Mouse (Mus musculus): ENCODE results near the gene Ephb1. TPM values are rescaled to one million over a fixed set of nuclear protein-coding genes. Genes with fewer than 3 reads are reported as not detected.

The Ephb1 gene
- total and polyA plus RNA-seq, 2 experiments from 2014 or later: 34.9 to 48.6 TPM

DNA sequence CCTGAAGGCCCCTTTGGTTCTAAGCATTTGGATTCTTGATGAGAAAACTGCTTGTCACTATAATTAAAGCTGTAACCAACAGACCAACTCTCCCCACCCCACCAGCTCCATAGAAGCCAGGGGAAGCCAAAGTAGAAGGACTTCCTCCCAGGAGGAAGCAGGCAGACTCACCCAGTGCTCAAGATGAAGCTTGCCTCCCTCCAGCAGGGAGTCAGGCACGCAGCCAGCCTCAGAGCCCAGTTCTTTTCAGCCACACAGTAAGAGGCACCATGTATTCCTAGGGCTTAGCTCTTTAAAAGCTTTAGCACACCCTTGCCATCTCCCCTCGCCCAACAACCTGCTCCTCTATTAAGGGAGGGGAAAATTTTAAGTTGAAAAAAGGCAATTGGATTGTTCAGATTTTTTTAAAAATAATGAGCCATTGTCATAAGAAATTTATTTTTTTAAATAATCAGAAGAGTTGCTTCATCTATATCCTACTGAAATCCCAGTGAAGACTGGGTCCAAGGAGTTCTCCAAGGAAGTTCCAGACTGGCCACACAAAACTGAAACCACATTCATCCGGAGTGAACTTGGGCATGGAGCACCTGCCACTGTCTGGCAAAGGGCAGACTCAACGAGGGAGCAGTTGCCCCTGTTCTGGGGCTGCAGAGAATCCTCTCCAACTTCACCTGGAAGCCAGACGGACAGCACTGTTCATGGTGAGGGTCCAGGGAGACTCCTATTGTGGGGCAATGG lies 81.6 kb downstream of the Ephb1 start:
- Histone ChIP-seq H3K27me3 (ENCODE audit: insufficient read depth, low read length) (no peaks in the 10 kb centered on the region), H3K9ac (no peak overlapping the region), H3K4me3 (ENCODE audit: low read depth, low read length) (no peak overlapping the region), H3K36me3 (ENCODE audit: insufficient read depth) (no peaks in the 10 kb centered on the region), H3K4me1 (ENCODE audit: insufficient read depth) (0 out of 2 replicates have a peak, but pooled peaks cover 2% of the 10 kb centered on the region), H3K9me3 (ENCODE audit: low read length) (no peaks in the 10 kb centered on the region), H3K4me2 (ENCODE audit: low read depth) (no peak overlapping the region), H3K27ac (ENCODE audit: low read depth, low read length) (no peak overlapping the region)
- no peak for TF ChIP-seq CTCF (IDR thresholded peaks at IDR 0.05; ENCODE audit: low read depth)
- ATAC-seq (no peak), DNase-seq (no peak)
- 60% methylated on average over 5 of the region's 5 CpGs for WGBS

DNA sequence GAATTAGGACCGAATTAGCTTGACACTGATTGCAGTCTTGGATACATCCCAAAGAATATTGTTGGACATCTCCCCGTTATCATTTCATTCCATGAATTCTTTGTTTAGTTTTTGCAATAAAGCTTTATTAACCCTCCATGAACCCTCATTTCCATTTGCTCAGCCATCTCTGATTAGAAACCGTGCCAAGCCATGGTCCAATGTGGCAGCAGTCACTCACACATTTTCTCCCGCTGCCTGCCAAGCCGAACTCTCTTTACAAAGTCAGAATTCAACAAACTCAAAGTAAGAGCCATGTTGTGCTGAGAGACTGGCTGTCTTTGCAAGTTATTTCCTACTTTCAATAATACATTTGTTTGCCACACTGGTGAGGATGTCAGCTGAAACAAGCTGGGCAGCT lies 84.0 kb downstream of the Ephb1 start:
- Histone ChIP-seq H3K27ac (ENCODE audit: low read depth, low read length) (no peak overlapping the region), H3K9ac (no peak overlapping the region), H3K27me3 (ENCODE audit: insufficient read depth, low read length) (peaks cover 7% of the 10 kb centered on the region; the same call in 1 of the 2 replicates), H3K4me2 (ENCODE audit: low read depth) (no peak overlapping the region), H3K4me1 (ENCODE audit: insufficient read depth) (peaks cover 11% of the 10 kb centered on the region), H3K4me3 (ENCODE audit: low read depth, low read length) (no peak overlapping the region), H3K9me3 (ENCODE audit: low read length) (no peaks in the 10 kb centered on the region), H3K36me3 (ENCODE audit: insufficient read depth) (no peaks in the 10 kb centered on the region)
- no peak for TF ChIP-seq CTCF (IDR thresholded peaks at IDR 0.05; ENCODE audit: low read depth)
- 33% methylated on average over 5 of the region's 5 CpGs for WGBS
- no peak for ATAC-seq
- DNase-seq: no peak

DNA sequence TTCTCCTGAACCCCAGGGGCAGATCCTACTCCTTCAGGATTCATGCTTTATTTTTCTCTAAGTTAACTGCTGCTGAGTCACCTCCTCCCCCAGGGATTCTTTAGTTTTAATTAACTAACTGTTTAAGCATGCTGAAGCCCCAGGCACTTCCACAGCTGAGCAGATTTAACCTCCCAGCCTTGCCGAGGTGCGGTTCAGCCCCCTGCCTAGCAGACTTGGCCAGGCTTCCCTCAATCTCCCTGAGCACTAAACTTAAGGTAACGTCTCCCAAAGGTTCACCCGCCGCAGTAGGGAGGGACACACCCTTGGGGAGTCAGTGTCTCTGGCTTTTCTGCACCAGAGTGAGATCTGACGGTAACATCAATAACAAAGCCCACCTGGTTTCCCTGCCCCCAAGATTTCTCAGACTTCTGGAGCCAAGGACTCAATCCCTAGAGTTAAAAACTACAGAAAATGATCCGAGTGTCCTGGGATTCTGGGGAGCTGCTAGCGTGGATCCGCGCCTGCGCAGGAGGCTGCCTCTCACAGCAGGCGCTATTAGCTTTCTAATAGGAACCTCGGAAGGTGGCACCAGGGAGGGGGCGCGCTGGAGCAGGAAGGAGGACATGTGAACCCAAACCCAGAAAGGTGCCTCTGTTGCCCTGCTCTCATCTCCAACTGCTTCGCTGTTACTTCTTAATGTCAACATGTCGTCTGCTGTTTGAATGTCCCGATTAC lies 87.0 kb downstream of the Ephb1 start:
- ATAC-seq (no peak; the same call in 1 of the 2 replicates), DNase-seq (peak; percentile 59)
- WGBS: 4% methylated on average over 18 of the region's 18 CpGs
- Histone ChIP-seq H3K27ac (ENCODE audit: low read depth, low read length) (no peak overlapping the region), H3K4me3 (ENCODE audit: low read depth, low read length) (peak overlapping the region; percentile 21), H3K4me2 (ENCODE audit: low read depth) (peak overlapping the region; percentile 45), H3K27me3 (ENCODE audit: insufficient read depth, low read length) (peaks cover 7% of the 10 kb centered on the region), H3K9ac (no peak overlapping the region), H3K36me3 (ENCODE audit: insufficient read depth) (no peaks in the 10 kb centered on the region), H3K4me1 (ENCODE audit: insufficient read depth) (peaks cover 11% of the 10 kb centered on the region), H3K9me3 (ENCODE audit: low read length) (no peaks in the 10 kb centered on the region)
- no peak for TF ChIP-seq CTCF (IDR thresholded peaks at IDR 0.05; ENCODE audit: low read depth)

DNA sequence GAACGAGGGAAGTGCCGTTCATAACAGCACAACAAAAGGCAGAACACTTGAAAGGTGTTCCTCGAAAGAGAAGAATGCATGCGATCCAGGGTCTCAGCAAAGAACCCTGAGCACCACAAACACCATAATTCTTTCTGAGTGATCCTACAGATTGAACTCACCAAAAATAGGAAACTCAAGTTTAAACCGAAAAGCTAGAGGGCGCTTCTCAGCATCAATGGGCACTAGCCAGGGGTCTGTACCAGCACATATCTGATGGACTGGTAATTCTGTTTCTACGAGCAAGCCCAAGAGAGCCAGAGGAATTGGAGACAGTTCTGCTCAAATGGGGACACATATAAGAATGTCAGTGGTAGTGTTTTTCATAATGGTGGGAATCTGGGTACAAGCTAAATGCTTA lies 90.7 kb downstream of the Ephb1 start:
- ATAC-seq (no peak), DNase-seq (no peak)
- Histone ChIP-seq H3K4me2 (ENCODE audit: low read depth) (no peak overlapping the region), H3K4me3 (ENCODE audit: low read depth, low read length) (no peak overlapping the region), H3K9ac (no peak overlapping the region), H3K27ac (ENCODE audit: low read depth, low read length) (no peak overlapping the region), H3K27me3 (ENCODE audit: insufficient read depth, low read length) (peaks cover 10% of the 10 kb centered on the region), H3K36me3 (ENCODE audit: insufficient read depth) (no peaks in the 10 kb centered on the region), H3K9me3 (ENCODE audit: low read length) (no peaks in the 10 kb centered on the region), H3K4me1 (ENCODE audit: insufficient read depth) (peaks cover 11% of the 10 kb centered on the region)
- TF ChIP-seq CTCF (IDR thresholded peaks at IDR 0.05; ENCODE audit: low read depth): peak; percentile 39
- WGBS: 27% methylated on average over 7 of the region's 7 CpGs

DNA sequence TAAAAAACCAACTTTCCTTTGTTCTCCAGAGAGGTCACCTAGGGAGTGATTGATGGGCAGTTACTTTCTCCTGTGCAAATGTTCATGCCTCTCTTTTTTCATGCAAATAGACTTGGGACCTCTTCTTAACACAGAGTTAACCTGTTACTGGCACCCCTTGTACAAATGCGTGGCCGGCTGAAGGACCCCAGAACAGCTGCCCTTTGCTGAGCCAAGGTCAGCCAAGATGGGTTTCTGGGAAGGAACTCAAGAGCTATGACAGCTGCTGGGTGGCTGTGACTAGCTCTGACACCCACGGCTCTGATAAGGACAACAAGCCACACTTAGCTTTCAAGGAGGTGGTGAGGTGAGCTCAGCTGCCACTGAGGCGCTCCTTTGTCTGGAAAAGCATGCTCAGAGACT lies 92.4 kb downstream of the Ephb1 start:
- DNase-seq (no peak), ATAC-seq (no peak)
- H3K4me2 ChIP-seq (ENCODE audit: low read depth): no peak overlapping the region
- peaks cover under 1% of the 10 kb centered on the region for H3K4me1 ChIP-seq (ENCODE audit: insufficient read depth)
- H3K27ac ChIP-seq (ENCODE audit: low read depth, low read length): no peak overlapping the region
- 22% methylated on average over 4 of the region's 4 CpGs for WGBS
- H3K9ac ChIP-seq: no peak overlapping the region
- H3K9me3 ChIP-seq (ENCODE audit: low read length): no peaks in the 10 kb centered on the region
- H3K27me3 ChIP-seq (ENCODE audit: insufficient read depth, low read length): peaks cover 4% of the 10 kb centered on the region
- TF ChIP-seq CTCF (IDR thresholded peaks at IDR 0.05; ENCODE audit: low read depth): no peak
- no peaks in the 10 kb centered on the region for H3K36me3 ChIP-seq (ENCODE audit: insufficient read depth)
- no peak overlapping the region for H3K4me3 ChIP-seq (ENCODE audit: low read depth, low read length)

DNA sequence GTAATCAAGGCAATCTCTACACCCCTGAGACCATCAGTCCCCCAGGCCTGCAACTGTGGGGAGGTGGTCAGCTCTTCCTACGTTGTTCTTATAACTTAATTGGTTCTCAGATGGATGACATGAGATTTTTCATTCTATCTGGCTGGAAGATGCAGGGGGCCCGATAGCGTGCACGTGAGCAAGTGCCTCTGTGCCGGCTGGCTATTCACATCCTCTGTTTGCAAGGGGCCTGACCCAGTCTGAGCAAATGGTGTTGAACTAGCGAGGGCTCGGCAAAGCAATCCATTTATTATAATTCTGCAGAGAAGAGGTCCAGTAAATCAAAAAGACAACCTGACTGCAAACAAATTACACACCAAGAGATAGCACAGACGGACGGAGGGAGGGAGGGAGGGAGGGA lies 93.0 kb downstream of the Ephb1 start:
- H3K36me3 ChIP-seq (ENCODE audit: insufficient read depth): no peaks in the 10 kb centered on the region
- no peak overlapping the region for H3K9ac ChIP-seq
- H3K27ac ChIP-seq (ENCODE audit: low read depth, low read length): no peak overlapping the region
- H3K9me3 ChIP-seq (ENCODE audit: low read length): no peaks in the 10 kb centered on the region
- no peak overlapping the region for H3K4me3 ChIP-seq (ENCODE audit: low read depth, low read length)
- ATAC-seq (peak; percentile 51; the same call in 1 of the 2 replicates), DNase-seq (no peak)
- peaks cover 3% of the 10 kb centered on the region; the same call in 1 of the 2 replicates for H3K27me3 ChIP-seq (ENCODE audit: insufficient read depth, low read length)
- 11% methylated on average over 9 of the region's 9 CpGs for WGBS
- no peaks in the 10 kb centered on the region; the same call in 1 of the 2 replicates for H3K4me1 ChIP-seq (ENCODE audit: insufficient read depth)
- H3K4me2 ChIP-seq (ENCODE audit: low read depth): no peak overlapping the region
- no peak for TF ChIP-seq CTCF (IDR thresholded peaks at IDR 0.05; ENCODE audit: low read depth)

DNA sequence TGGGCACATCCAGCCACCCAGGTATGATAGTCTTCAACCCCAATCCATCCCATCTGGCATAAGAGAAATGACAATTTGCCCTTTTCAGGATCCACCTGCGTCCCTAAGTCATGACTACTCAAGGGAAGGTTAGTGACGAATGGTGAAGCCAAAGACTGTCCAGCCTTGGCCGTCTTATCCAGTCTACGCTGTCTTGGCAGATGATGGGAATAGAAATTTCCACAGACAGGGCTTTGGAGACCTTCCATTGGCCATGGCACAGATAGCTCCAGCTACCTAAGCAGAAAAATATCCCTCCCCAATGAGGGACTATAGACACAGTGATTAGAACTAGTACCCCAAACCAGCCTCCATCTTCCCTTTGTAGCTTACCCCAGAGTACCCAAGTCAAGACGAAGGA lies 98.1 kb downstream of the Ephb1 start:
- no peak overlapping the region for H3K4me3 ChIP-seq (ENCODE audit: low read depth, low read length)
- no peaks in the 10 kb centered on the region for H3K4me1 ChIP-seq (ENCODE audit: insufficient read depth)
- no peak overlapping the region for H3K4me2 ChIP-seq (ENCODE audit: low read depth)
- H3K9ac ChIP-seq: no peak overlapping the region
- TF ChIP-seq CTCF (IDR thresholded peaks at IDR 0.05; ENCODE audit: low read depth): no peak
- no peak for DNase-seq
- H3K36me3 ChIP-seq (ENCODE audit: insufficient read depth): no peaks in the 10 kb centered on the region
- no peak overlapping the region for H3K27ac ChIP-seq (ENCODE audit: low read depth, low read length)
- no peaks in the 10 kb centered on the region for H3K9me3 ChIP-seq (ENCODE audit: low read length)
- peaks cover 3% of the 10 kb centered on the region; the same call in 1 of the 2 replicates for H3K27me3 ChIP-seq (ENCODE audit: insufficient read depth, low read length)
- 96% methylated on average over 5 of the region's 5 CpGs for WGBS
- no peak for ATAC-seq
